Mouse (Mus musculus) layer of hippocampus, adult 8-10 months (tissue): ENCODE measurements around the gene Msh3. TPM values are rescaled to one million over a fixed set of nuclear protein-coding genes. Genes with fewer than 3 reads are reported as not detected.
"Not testable (repeated sequence)": the region's sequence is repeated elsewhere in the genome, so short reads cannot be mapped to it uniquely, and the experiment has no call there.

Source experiments
- DNase-seq, 2 experiments: peaks; one replicate each; pipeline ENCODE4 v3.0.0; 2022; ENCODE audit warnings: low spot score in 2 of 2
- total RNA-seq, 4 experiments: library from RNA; stranded (reverse); gene quantifications; 2 replicates each; pipeline ENCODE4 v1.2.4; 2022

Msh3 gene
- total RNA-seq, 4 experiments from 2014 or later = 24.1 to 29.0 (median 25.4) TPM

- DNase-seq = no peak
Observed at GRCm38 (mm10) chr13:92253850-92254249, 101.0 kb downstream of the Msh3 start.

GRCm38 (mm10) chr13:92252331-92252730 is 102.5 kb downstream of the Msh3 start:
- DNase-seq = no peak

- no peak for DNase-seq
Observed at GRCm38 (mm10) chr13:92247576-92247975, 107.2 kb downstream of the Msh3 start.

- no peak for DNase-seq
Observed at GRCm38 (mm10) chr13:92246966-92247365, 107.8 kb downstream of the Msh3 start.

GRCm38 (mm10) chr13:92244731-92245130 is 110.1 kb downstream of the Msh3 start:
- no peak for DNase-seq

- DNase-seq = no peak
Observed at GRCm38 (mm10) chr13:92241426-92241825, 113.4 kb downstream of the Msh3 start.

GRCm38 (mm10) chr13:92237887-92238286 is 116.9 kb downstream of the Msh3 start:
- no peak for DNase-seq

- DNase-seq = no peak
Observed at GRCm38 (mm10) chr13:92237016-92237415, 117.8 kb downstream of the Msh3 start.

- DNase-seq = no peak
Observed at GRCm38 (mm10) chr13:92232076-92232938, 122.5 kb downstream of the Msh3 start.

GRCm38 (mm10) chr13:92228037-92228436 is 126.8 kb downstream of the Msh3 start:
- DNase-seq = no peak

- no peak for DNase-seq
Observed at GRCm38 (mm10) chr13:92223567-92223966, 131.2 kb downstream of the Msh3 start.

- DNase-seq = no peak
Observed at GRCm38 (mm10) chr13:92222763-92223162, 132.0 kb downstream of the Msh3 start.

- no peak for DNase-seq
Observed at GRCm38 (mm10) chr13:92219774-92220173, 135.0 kb downstream of the Msh3 start.

GRCm38 (mm10) chr13:92217216-92217615 is 137.6 kb downstream of the Msh3 start:
- no peak for DNase-seq

GRCm38 (mm10) chr13:92196860-92197259 is 157.9 kb downstream of the Msh3 start:
- DNase-seq = no peak

- DNase-seq = not testable (repeated sequence)
Observed at GRCm38 (mm10) chr13:92193806-92194205, 161.0 kb downstream of the Msh3 start.

GRCm38 (mm10) chr13:92172686-92173085 is 182.1 kb downstream of the Msh3 start:
- DNase-seq = not testable (repeated sequence)

Other genes starting within 250 kb of the Msh3 start
- gene Rasgrf2, start 223.3 kb downstream of the Msh3 start, total RNA-seq = 100 to 1,000 TPM; 114 to 117 (median 115) TPM
- gene Gm20379, start 49.0 kb downstream of the Msh3 start, total RNA-seq = not detected
- gene Dhfr, start 277 bp downstream of the Msh3 start, total RNA-seq = 1 to 10 TPM; 1.5 to 1.7 (median 1.7) TPM
- gene Ankrd34b, start 70.9 kb upstream of the Msh3 start, total RNA-seq = 10 to 100 TPM; 14.4 to 17.8 (median 16.3) TPM
- 10 to 100 TPM in 2 of 4 experiments, 1 to 10 TPM in 2; 7.9 to 11.3 (median 10.4) TPM for gene Fam151b, start 129.0 kb upstream of the Msh3 start, total RNA-seq
- gene Zfyve16, start 175.9 kb upstream of the Msh3 start, total RNA-seq = 10 to 100 TPM; 17.6 to 21.0 (median 19.3) TPM
- gene Spz1, start 221.2 kb upstream of the Msh3 start, total RNA-seq = not detected